Mouse (Mus musculus) cerebellum, adult 11-12 months (tissue): ENCODE results near the gene Uhrf1bp1.

Experiments
- DNase-seq: peaks from one replicate; pipeline ENCODE4 v3.0.0; 2022

Uhrf1bp1 gene

GRCm38 (mm10) chr17:27916366-27916765 is 60.1 kb downstream of the Uhrf1bp1 start:
- DNase-seq, result no peak

- no peak for DNase-seq
Observed at GRCm38 (mm10) chr17:27920676-27921075, 64.4 kb downstream of the Uhrf1bp1 start.

- no peak for DNase-seq
Observed at GRCm38 (mm10) chr17:27922174-27922712, 66.0 kb downstream of the Uhrf1bp1 start.

- no peak for DNase-seq
Observed at GRCm38 (mm10) chr17:27925054-27925453, 68.8 kb downstream of the Uhrf1bp1 start.

- DNase-seq, result no peak
Observed at GRCm38 (mm10) chr17:27925504-27925903, 69.3 kb downstream of the Uhrf1bp1 start.

GRCm38 (mm10) chr17:27930291-27930690 is 74.0 kb downstream of the Uhrf1bp1 start:
- DNase-seq, result no peak

- DNase-seq, result no peak
Observed at GRCm38 (mm10) chr17:27931826-27932225, 75.6 kb downstream of the Uhrf1bp1 start.

GRCm38 (mm10) chr17:27934136-27934910 is 78.1 kb downstream of the Uhrf1bp1 start:
- DNase-seq, result no peak

- no peak for DNase-seq
Observed at GRCm38 (mm10) chr17:27935091-27935490, 78.8 kb downstream of the Uhrf1bp1 start.

- no peak for DNase-seq
Observed at GRCm38 (mm10) chr17:27937054-27937615, 80.9 kb downstream of the Uhrf1bp1 start.

- DNase-seq, result no peak
Observed at GRCm38 (mm10) chr17:27938121-27938754, 82.0 kb downstream of the Uhrf1bp1 start.

GRCm38 (mm10) chr17:27939028-27939427 is 82.8 kb downstream of the Uhrf1bp1 start:
- DNase-seq, result no peak

GRCm38 (mm10) chr17:27940352-27940751 is 84.1 kb downstream of the Uhrf1bp1 start:
- DNase-seq, result no peak

- no peak for DNase-seq
Observed at GRCm38 (mm10) chr17:27941178-27941577, 84.9 kb downstream of the Uhrf1bp1 start.

- peak; percentile 57 for DNase-seq
Observed at GRCm38 (mm10) chr17:27941698-27942097, 85.5 kb downstream of the Uhrf1bp1 start.

GRCm38 (mm10) chr17:27942131-27942530 is 85.9 kb downstream of the Uhrf1bp1 start:
- DNase-seq, result no peak

- DNase-seq, result peak; percentile 95
Observed at GRCm38 (mm10) chr17:27945546-27946216, 89.4 kb downstream of the Uhrf1bp1 start.

- DNase-seq, result no peak
Observed at GRCm38 (mm10) chr17:27946371-27946770, 90.1 kb downstream of the Uhrf1bp1 start.

GRCm38 (mm10) chr17:27947155-27947554 is 90.9 kb downstream of the Uhrf1bp1 start:
- no peak for DNase-seq
